Mouse (Mus musculus): ENCODE data around the gene Gm15557.

DNA sequence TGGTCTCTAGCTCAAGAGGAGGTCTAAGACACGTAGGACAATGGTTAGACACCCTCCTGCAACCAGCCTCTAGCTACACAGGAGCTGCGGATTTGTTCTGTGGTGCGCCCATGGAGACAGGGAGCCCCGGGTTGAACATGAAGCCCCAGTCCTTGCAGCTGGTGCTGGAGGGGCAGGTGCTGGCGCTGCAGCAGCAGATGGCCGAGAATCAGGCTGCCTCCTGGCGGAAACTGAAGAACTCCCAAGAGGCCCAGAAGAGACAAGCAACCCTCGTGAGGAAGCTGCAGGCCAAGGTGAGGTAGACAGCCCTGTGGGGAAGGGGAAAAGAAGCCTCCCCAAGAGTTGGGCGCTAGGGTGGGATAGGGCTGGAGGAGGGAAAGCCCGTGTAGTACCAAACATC, 21.3 kb downstream of the Gm15557 start:
- no peak for TF ChIP-seq CTCF (IDR thresholded peaks at IDR 0.05; ENCODE audit: borderline replicate concordance, insufficient read depth, low read length)
- TF ChIP-seq POLR2A (IDR thresholded peaks at IDR 0.05; ENCODE audit: low read depth, low read length): no peak

Data from embryonic fibroblast, embryonic 13.5 days (primary cell).